Mouse (Mus musculus): ENCODE data around the gene Ifi35. TPM values are rescaled to one million over a fixed set of nuclear protein-coding genes. Genes with fewer than 3 reads are reported as not detected.
A peak's percentile ranks its signal among the peaks of the same experiment; 100 is the strongest.
"Not testable (repeated sequence)": the region's sequence is repeated elsewhere in the genome, so short reads cannot be mapped to it uniquely, and the experiment has no call there.

The Ifi35 gene
- polyA plus RNA-seq, 2 experiments = 17.2 to 22.1 TPM

DNA sequence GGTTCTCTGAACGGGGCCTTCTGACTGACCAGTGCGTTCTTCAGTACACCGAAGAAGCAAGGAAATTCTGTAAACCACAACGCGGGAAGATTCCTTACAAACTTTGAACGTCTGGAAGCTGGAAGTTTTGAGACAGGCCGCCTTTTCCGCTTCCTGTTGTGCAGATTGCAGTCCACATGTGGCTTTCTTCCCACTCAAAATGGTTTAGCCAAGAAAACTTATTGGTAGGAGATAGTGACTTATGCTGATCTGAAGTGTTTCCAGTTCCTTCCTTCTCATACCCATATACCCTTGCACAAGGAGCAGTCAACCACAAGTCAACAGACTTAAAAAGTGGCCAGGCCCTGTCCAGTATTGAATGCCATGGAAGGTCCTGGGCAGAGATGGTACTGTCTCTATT lies 22.0 kb upstream of the Ifi35 start:
- H3K4me2 ChIP-seq (ENCODE audit: low read depth) = peak overlapping the region; percentile 99
- H3K9ac ChIP-seq (replicated peaks) = peak overlapping the region; percentile 82
- ATAC-seq (ENCODE audit: insufficient read depth) (no peak), DNase-seq (ENCODE audit: low read depth in 3 of 3, low spot score in 3 of 3) (no peak)
- peak overlapping the region; percentile 79 to 98; a peak in 3 of 4 replicates for H3K4me3 ChIP-seq (ENCODE audit: insufficient read depth in 1 of 2, low read depth in 2 of 2, low read length in 2 of 2)
- H3K27me3 ChIP-seq (ENCODE audit: control insufficient read depth, insufficient read depth, low read length) = no peaks in the 10 kb centered on the region
- no peak overlapping the region for H3K27ac ChIP-seq
- 36% methylated on average over 8 of the region's 8 CpGs for WGBS (ENCODE audit: insufficient replicate concordance)
- H3K9me3 ChIP-seq (ENCODE audit: control insufficient read depth, low read length) = no peaks in the 10 kb centered on the region
- H3K36me3 ChIP-seq (replicated peaks; ENCODE audit: control insufficient read depth, insufficient read depth, low read depth) = peaks cover 6% of the 10 kb centered on the region
- H3K4me1 ChIP-seq (replicated peaks; ENCODE audit: control insufficient read depth in 2 of 2, insufficient read depth in 2 of 2, low read length in 1 of 2) = peaks cover 11 to 15% of the 10 kb centered on the region in 2 experiments
- TF ChIP-seq EP300 (IDR thresholded peaks at IDR 0.05; ENCODE audit: low read depth) (no peak), CTCF (IDR thresholded peaks at IDR 0.05; ENCODE audit: low read depth) (no peak)

GRCm38 (mm10) chr11:101431327-101431726 lies 16.9 kb upstream of the Ifi35 start:
- no peak overlapping the region for H3K4me2 ChIP-seq (ENCODE audit: low read depth)
- peaks cover 11% of the 10 kb centered on the region for H3K36me3 ChIP-seq (replicated peaks; ENCODE audit: control insufficient read depth, insufficient read depth, low read depth)
- no peak overlapping the region for H3K27ac ChIP-seq
- no peaks in the 10 kb centered on the region for H3K27me3 ChIP-seq (ENCODE audit: control insufficient read depth, insufficient read depth, low read length)
- WGBS (ENCODE audit: insufficient replicate concordance) = 71% methylated on average over 9 of the region's 9 CpGs
- ATAC-seq (ENCODE audit: insufficient read depth) (no peak), DNase-seq (ENCODE audit: low read depth in 3 of 3, low spot score in 3 of 3) (no peak)
- H3K9me3 ChIP-seq (ENCODE audit: control insufficient read depth, low read length) = no peaks in the 10 kb centered on the region
- H3K4me1 ChIP-seq (replicated peaks; ENCODE audit: control insufficient read depth in 2 of 2, insufficient read depth in 2 of 2, low read length in 1 of 2) = peaks cover 2% of the 10 kb centered on the region in 2 experiments
- no peak overlapping the region for H3K9ac ChIP-seq (replicated peaks)
- H3K4me3 ChIP-seq (ENCODE audit: insufficient read depth in 1 of 2, low read depth in 2 of 2, low read length in 2 of 2) = no peak overlapping the region
- TF ChIP-seq EP300 (IDR thresholded peaks at IDR 0.05; ENCODE audit: low read depth) (no peak), CTCF (IDR thresholded peaks at IDR 0.05; ENCODE audit: low read depth) (no peak)

GRCm38 (mm10) chr11:101433396-101433795 lies 14.8 kb upstream of the Ifi35 start:
- peaks cover 11% of the 10 kb centered on the region for H3K36me3 ChIP-seq (replicated peaks; ENCODE audit: control insufficient read depth, insufficient read depth, low read depth)
- TF ChIP-seq CTCF (IDR thresholded peaks at IDR 0.05; ENCODE audit: low read depth) = no peak
- no peak for TF ChIP-seq EP300 (IDR thresholded peaks at IDR 0.05; ENCODE audit: low read depth)

DNA sequence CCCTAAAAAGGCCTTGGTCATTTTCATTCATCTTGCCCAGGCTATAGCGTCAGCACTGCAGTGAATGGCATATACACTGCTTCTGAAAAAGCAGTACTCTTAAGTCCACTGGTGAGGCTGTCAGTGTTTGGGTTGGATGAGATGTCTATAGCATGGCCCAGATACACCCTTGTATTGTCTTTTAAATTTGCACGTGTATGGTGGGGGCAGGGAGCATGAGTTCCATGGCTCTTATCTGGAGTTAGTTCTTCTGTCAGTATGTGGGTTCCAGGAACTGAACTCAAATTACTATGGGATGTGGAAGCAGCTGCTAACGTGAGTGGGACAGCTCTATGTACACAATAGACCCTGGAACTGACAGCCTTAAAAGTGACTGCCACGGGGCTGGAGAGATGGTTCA lies 12.4 kb upstream of the Ifi35 start:
- no peak for TF ChIP-seq CTCF (IDR thresholded peaks at IDR 0.05; ENCODE audit: low read depth)
- no peak for TF ChIP-seq EP300 (IDR thresholded peaks at IDR 0.05; ENCODE audit: low read depth)
- Histone ChIP-seq H3K9ac (replicated peaks) (no peak overlapping the region), H3K27me3 (ENCODE audit: control insufficient read depth, insufficient read depth, low read length) (no peaks in the 10 kb centered on the region), H3K27ac (no peak overlapping the region), H3K9me3 (ENCODE audit: control insufficient read depth, low read length) (no peaks in the 10 kb centered on the region), H3K36me3 (replicated peaks; ENCODE audit: control insufficient read depth, insufficient read depth, low read depth) (peaks cover 4% of the 10 kb centered on the region), H3K4me3 (ENCODE audit: insufficient read depth in 1 of 2, low read depth in 2 of 2, low read length in 2 of 2) (no peak overlapping the region), H3K4me1 (replicated peaks; ENCODE audit: control insufficient read depth in 2 of 2, insufficient read depth in 2 of 2, low read length in 1 of 2) (no peaks in the 10 kb centered on the region), H3K4me2 (ENCODE audit: low read depth) (no peak overlapping the region)
- ATAC-seq (ENCODE audit: insufficient read depth) (no peak), DNase-seq (ENCODE audit: low read depth in 3 of 3, low spot score in 3 of 3) (no peak)
- 36% methylated on average over 4 of the region's 4 CpGs for WGBS (ENCODE audit: insufficient replicate concordance)

More at GRCm38 (mm10) chr11:101433396-101433795, 14.8 kb upstream of the Ifi35 start:
- Histone ChIP-seq H3K9ac (replicated peaks) (no peak overlapping the region), H3K4me3 (ENCODE audit: insufficient read depth in 1 of 2, low read depth in 2 of 2, low read length in 2 of 2) (no peak overlapping the region), H3K4me1 (replicated peaks; ENCODE audit: control insufficient read depth in 2 of 2, insufficient read depth in 2 of 2, low read length in 1 of 2) (no peaks in the 10 kb centered on the region), H3K9me3 (ENCODE audit: control insufficient read depth, low read length) (no peaks in the 10 kb centered on the region), H3K4me2 (ENCODE audit: low read depth) (no peak overlapping the region), H3K27me3 (ENCODE audit: control insufficient read depth, insufficient read depth, low read length) (no peaks in the 10 kb centered on the region), H3K27ac (no peak overlapping the region)
- DNase-seq (ENCODE audit: low read depth in 3 of 3, low spot score in 3 of 3) (no peak), ATAC-seq (ENCODE audit: insufficient read depth) (no peak)
- 87% methylated on average over 13 of the region's 13 CpGs for WGBS (ENCODE audit: insufficient replicate concordance)

DNA sequence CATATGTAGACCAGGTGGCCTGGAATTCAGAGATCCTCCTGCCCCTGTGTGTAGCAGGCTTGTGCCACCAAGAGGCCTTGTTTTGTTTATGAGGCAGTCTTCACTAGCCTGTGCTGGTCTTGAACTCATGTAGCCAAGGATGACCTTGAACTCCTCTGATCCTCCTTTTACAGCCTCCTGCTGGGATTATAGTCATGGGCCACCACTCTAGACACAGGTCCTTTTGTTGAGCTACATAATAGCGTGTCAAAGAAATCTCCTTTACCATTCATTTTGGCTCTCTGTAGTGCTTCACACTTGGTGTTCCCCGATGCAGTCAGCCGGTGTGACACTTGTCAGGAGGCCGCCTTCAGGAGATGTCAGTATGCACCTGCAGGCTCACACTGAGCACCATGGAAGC lies 11.3 kb upstream of the Ifi35 start:
- Histone ChIP-seq H3K27me3 (ENCODE audit: control insufficient read depth, insufficient read depth, low read length) (no peaks in the 10 kb centered on the region), H3K36me3 (replicated peaks; ENCODE audit: control insufficient read depth, insufficient read depth, low read depth) (peaks cover 4% of the 10 kb centered on the region), H3K9me3 (ENCODE audit: control insufficient read depth, low read length) (no peaks in the 10 kb centered on the region), H3K4me3 (ENCODE audit: insufficient read depth in 1 of 2, low read depth in 2 of 2, low read length in 2 of 2) (no peak overlapping the region), H3K4me2 (ENCODE audit: low read depth) (no peak overlapping the region), H3K4me1 (replicated peaks; ENCODE audit: control insufficient read depth in 2 of 2, insufficient read depth in 2 of 2, low read length in 1 of 2) (no peaks in the 10 kb centered on the region), H3K27ac (no peak overlapping the region), H3K9ac (replicated peaks) (no peak overlapping the region)
- no peak for DNase-seq (ENCODE audit: low read depth in 3 of 3, low spot score in 3 of 3)
- TF ChIP-seq CTCF (IDR thresholded peaks at IDR 0.05; ENCODE audit: low read depth) (no peak), EP300 (IDR thresholded peaks at IDR 0.05; ENCODE audit: low read depth) (no peak)
- no peak for ATAC-seq (ENCODE audit: insufficient read depth)
- WGBS (ENCODE audit: insufficient replicate concordance) = 78% methylated on average over 4 of the region's 4 CpGs

GRCm38 (mm10) chr11:101438006-101438405 lies 10.2 kb upstream of the Ifi35 start:
- not testable (repeated sequence) for H3K9me3 ChIP-seq (ENCODE audit: control insufficient read depth, low read length); H3K4me1 ChIP-seq (replicated peaks; ENCODE audit: control insufficient read depth in 2 of 2, insufficient read depth in 2 of 2, low read length in 1 of 2); H3K4me2 ChIP-seq (ENCODE audit: low read depth); H3K36me3 ChIP-seq (replicated peaks; ENCODE audit: control insufficient read depth, insufficient read depth, low read depth); DNase-seq (ENCODE audit: low read depth in 3 of 3, low spot score in 3 of 3); H3K9ac ChIP-seq (replicated peaks); ATAC-seq (ENCODE audit: insufficient read depth); H3K27ac ChIP-seq; H3K4me3 ChIP-seq (ENCODE audit: insufficient read depth in 1 of 2, low read depth in 2 of 2, low read length in 2 of 2); H3K27me3 ChIP-seq (ENCODE audit: control insufficient read depth, insufficient read depth, low read length)
- 45% methylated on average over 3 of the region's 3 CpGs for WGBS (ENCODE audit: insufficient replicate concordance)

- H3K9ac ChIP-seq (replicated peaks) = peak overlapping the region; percentile 48
- not testable (repeated sequence) for DNase-seq (ENCODE audit: low read depth in 3 of 3, low spot score in 3 of 3); H3K9me3 ChIP-seq (ENCODE audit: control insufficient read depth, low read length); H3K27me3 ChIP-seq (ENCODE audit: control insufficient read depth, insufficient read depth, low read length); ATAC-seq (ENCODE audit: insufficient read depth)
- peak overlapping the region; percentile 77 to 91 for H3K4me3 ChIP-seq (ENCODE audit: insufficient read depth in 1 of 2, low read depth in 2 of 2, low read length in 2 of 2)
- H3K4me2 ChIP-seq (ENCODE audit: low read depth) = peak overlapping the region; percentile 76
- H3K36me3 ChIP-seq (replicated peaks; ENCODE audit: control insufficient read depth, insufficient read depth, low read depth) = peaks cover 23% of the 10 kb centered on the region
- peak overlapping the region; percentile 46 for H3K27ac ChIP-seq
- whole genome bisulfite sequencing (ENCODE audit: insufficient replicate concordance) = 22% methylated on average over 15 of the region's 15 CpGs
- peaks cover 0 to 19% of the 10 kb centered on the region in 2 experiments; a peak in 3 of 4 replicates for H3K4me1 ChIP-seq (replicated peaks; ENCODE audit: control insufficient read depth in 2 of 2, insufficient read depth in 2 of 2, low read length in 1 of 2)
Observed at GRCm38 (mm10) chr11:101441450-101442126, 6.6 kb upstream of the Ifi35 start.

Measured in liver, embryonic 14.5 days (tissue).